Mouse (Mus musculus) midbrain, postnatal 0 days (tissue): Measurements from ENCODE around the gene Hrnr. TPM values are rescaled to one million over a fixed set of nuclear protein-coding genes. Genes with fewer than 3 reads are reported as not detected.

Experiments
- ATAC-seq: fragments of 200-750 bp; cut with Nextera tagmentation; 2 replicates; pipeline ENCODE4 v1.8.0; 2017; ENCODE audit warnings: moderate number of reproducible peaks, mild to moderate bottlenecking, moderate TSS enrichment, moderate library complexity; ENCODE audit not compliant: low FRiP score
- DNase-seq: peaks from one replicate; pipeline ENCODE4 v3.0.0-alpha.2; 2015; ENCODE audit warnings: low spot score
- H3K27ac ChIP-seq: fragments of 300-500 bp; sonication (generic); 2 replicates; pipeline ENCODE4 v1.5.1; 2014; ENCODE audit warnings: low read depth, mild to moderate bottlenecking, low read length, mixed read lengths
- H3K27me3 ChIP-seq: fragments of 300-500 bp; sonication (generic); 2 replicates; pipeline ENCODE4 v1.6.1; 2014; ENCODE audit warnings: low read length, control low read depth, mixed read lengths; ENCODE audit not compliant: insufficient read depth
- H3K36me3 ChIP-seq: fragments of 300-500 bp; sonication (generic); 2 replicates; pipeline ENCODE4 v1.6.1; 2014; ENCODE audit warnings: low read length, control low read depth, mixed read lengths; ENCODE audit not compliant: insufficient read depth
- H3K4me1 ChIP-seq: fragments of 300-500 bp; sonication (generic); 2 replicates; pipeline ENCODE4 v1.6.1; 2014; ENCODE audit warnings: mild to moderate bottlenecking, control low read depth, antibody characterized with exemption, low read length, mixed read lengths; ENCODE audit not compliant: insufficient read depth
- H3K4me2 ChIP-seq: fragments of 300-500 bp; sonication (generic); 2 replicates; pipeline ENCODE4 v1.6.1; 2014; ENCODE audit warnings: low read depth, mild to moderate bottlenecking, low read length, mixed read lengths; ENCODE audit not compliant: poor library complexity, severe bottlenecking
- H3K4me3 ChIP-seq: fragments of 300-500 bp; sonication (generic); 2 replicates; pipeline ENCODE4 v1.5.1; 2014; ENCODE audit warnings: low read depth, mild to moderate bottlenecking, low read length, moderate library complexity
- H3K9ac ChIP-seq: fragments of 300-500 bp; sonication (generic); replicated peaks from 2 replicates; pipeline ENCODE4 v1.6.1; 2014; ENCODE audit warnings: mild to moderate bottlenecking, low read length, moderate library complexity, mixed read lengths; ENCODE audit not compliant: poor library complexity, severe bottlenecking
- H3K9me3 ChIP-seq: fragments of 300-500 bp; sonication (generic); 2 replicates; pipeline ENCODE4 v1.6.1; 2016; ENCODE audit warnings: low read length, control low read depth
- CTCF ChIP-seq: IDR thresholded peaks from 2 replicates; pipeline ENCODE4 v1.5.1; 2016; ENCODE audit warnings: antibody characterized with exemption, mild to moderate bottlenecking
- WGBS: fragments of 180-500 bp; shearing (Covaris S2); extraction: QIAGEN DNeasy Blood & Tissue Kit; methylation state at CpG from one replicate; pipeline ENCODE4 v1.1.7; 2014; 5-methylcytosine and 5-hydroxymethylcytosine counted together
- polyA plus RNA-seq: library from polyadenylated mRNA; unstranded; fragments of >200 nt; fragmentation: Nextera tagmentation; extraction: Ambion mirVana; gene quantifications from 2 replicates; pipeline ENCODE4 v1.2.1, GENCODE M21; 2015
- total RNA-seq: library from RNA; depleted of rRNA; stranded (reverse); fragments of >200 nt; gene quantifications from 2 replicates; pipeline ENCODE4 v1.2.3, GENCODE M21; 2014; rRNA removed

The Hrnr gene
- 2.4 TPM in 1 of 2 replicates, not detected in the other for total RNA-seq
- polyA plus RNA-seq = not detected in 2 replicates

GRCm38 (mm10) chr3:93319449-93319848 lies at the start of gene Hrnr:
Gene Hrnr, plus strand, starts transcription at chr3:93319749.
- Histone ChIP-seq H3K36me3 (no peaks in the 10 kb centered on the region), H3K27ac (no peak within 1 kb of the TSS), H3K4me2 (no peak within 1 kb of the TSS), H3K9ac (no peak within 1 kb of the TSS), H3K4me3 (no peak within 1 kb of the TSS), H3K9me3 (no peaks in the 10 kb centered on the region), H3K4me1 (no peaks in the 10 kb centered on the region), H3K27me3 (no peaks in the 10 kb centered on the region)
- no peak for TF ChIP-seq CTCF
- WGBS = 85% methylated on average over 2 of the region's 2 CpGs
- DNase-seq (no peak), ATAC-seq (no peak)

- Histone ChIP-seq H3K36me3 (no peaks in the 10 kb centered on the region), H3K4me2 (no peak within 1 kb of the TSS), H3K4me1 (no peaks in the 10 kb centered on the region), H3K9ac (no peak within 1 kb of the TSS), H3K4me3 (no peak within 1 kb of the TSS), H3K27ac (no peak within 1 kb of the TSS), H3K9me3 (no peaks in the 10 kb centered on the region), H3K27me3 (no peaks in the 10 kb centered on the region)
- no peak for TF ChIP-seq CTCF
- ATAC-seq = no peak
- DNase-seq = no peak
- WGBS = 93% methylated on average over 2 of the region's 2 CpGs
These were observed 46.3 kb upstream of the Hrnr start, which contains the start of gene Flg for GRCm38 (mm10) chr3:93273223-93273622. Gene Flg, plus strand, starts transcription at chr3:93273523.

- H3K4me1 ChIP-seq = no peaks in the 10 kb centered on the region
- no peak overlapping the region for H3K27ac ChIP-seq
- no peak overlapping the region for H3K9ac ChIP-seq
- DNase-seq (no peak), ATAC-seq (no peak)
- no peaks in the 10 kb centered on the region for H3K36me3 ChIP-seq
- 82% methylated on average over 2 of the region's 2 CpGs for WGBS
- H3K4me2 ChIP-seq = no peak overlapping the region
- H3K9me3 ChIP-seq = no peaks in the 10 kb centered on the region
- TF ChIP-seq CTCF = no peak
- H3K27me3 ChIP-seq = no peaks in the 10 kb centered on the region
- H3K4me3 ChIP-seq = no peak overlapping the region
These were observed 22.0 kb upstream of the Hrnr start for GRCm38 (mm10) chr3:93297542-93297941.

GRCm38 (mm10) chr3:93299832-93300231 lies 19.7 kb upstream of the Hrnr start:
- H3K4me2 ChIP-seq = no peak overlapping the region
- H3K27ac ChIP-seq = no peak overlapping the region
- H3K27me3 ChIP-seq = no peaks in the 10 kb centered on the region
- no peak for DNase-seq
- no peak overlapping the region for H3K9ac ChIP-seq
- H3K9me3 ChIP-seq = no peaks in the 10 kb centered on the region
- no peak for ATAC-seq
- H3K4me1 ChIP-seq = no peaks in the 10 kb centered on the region
- 87% methylated on average over 6 of the region's 6 CpGs for WGBS
- H3K36me3 ChIP-seq = no peaks in the 10 kb centered on the region
- no peak overlapping the region for H3K4me3 ChIP-seq
- no peak for TF ChIP-seq CTCF

GRCm38 (mm10) chr3:93301896-93302295 lies 17.7 kb upstream of the Hrnr start:
- no peaks in the 10 kb centered on the region for H3K27me3 ChIP-seq
- no peak for DNase-seq
- no peak overlapping the region for H3K4me3 ChIP-seq
- H3K9ac ChIP-seq = no peak overlapping the region
- no peaks in the 10 kb centered on the region for H3K36me3 ChIP-seq
- TF ChIP-seq CTCF = no peak
- H3K27ac ChIP-seq = no peak overlapping the region
- no peaks in the 10 kb centered on the region for H3K9me3 ChIP-seq
- H3K4me2 ChIP-seq = no peak overlapping the region
- WGBS = 81% methylated on average over 3 of the region's 3 CpGs
- H3K4me1 ChIP-seq = no peaks in the 10 kb centered on the region
- ATAC-seq = no peak

GRCm38 (mm10) chr3:93306142-93306541 lies 13.4 kb upstream of the Hrnr start:
- H3K4me3 ChIP-seq = no peak overlapping the region
- no peak overlapping the region for H3K27ac ChIP-seq
- no peak overlapping the region for H3K4me2 ChIP-seq
- ATAC-seq = no peak
- no peak for DNase-seq
- no peaks in the 10 kb centered on the region for H3K27me3 ChIP-seq
- H3K9me3 ChIP-seq = no peaks in the 10 kb centered on the region
- no peaks in the 10 kb centered on the region for H3K4me1 ChIP-seq
- peak; percentile 23 for TF ChIP-seq CTCF
- no peak overlapping the region for H3K9ac ChIP-seq
- 84% methylated on average over 2 of the region's 2 CpGs for WGBS
- H3K36me3 ChIP-seq = no peaks in the 10 kb centered on the region
